Mouse (Mus musculus): ENCODE data around the gene Ell2.
"Not testable (repeated sequence)": the region's sequence is repeated elsewhere in the genome, so short reads cannot be mapped to it uniquely, and the experiment has no call there.

Gene Ell2

DNA sequence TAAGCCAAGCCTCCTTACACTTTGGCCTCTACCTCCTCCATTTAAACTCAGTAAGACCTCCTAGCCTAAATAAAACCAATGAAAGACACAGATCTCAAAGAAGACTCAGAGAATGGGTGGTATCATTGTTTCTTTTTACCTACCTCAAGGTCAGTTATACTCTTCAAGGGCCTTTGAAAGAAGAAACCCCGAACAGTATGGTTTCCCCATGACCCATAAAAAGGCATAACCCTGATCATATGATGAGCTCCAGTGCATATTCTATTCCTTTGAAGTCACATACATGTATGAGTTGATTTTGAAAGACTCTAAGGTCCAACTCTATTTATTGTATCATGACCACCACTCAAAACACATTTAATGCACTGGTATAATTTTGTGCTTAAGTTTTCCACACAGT is at the start of gene Ell2:
TSS of gene Ell2 (plus strand) at position 301 of the 400 bp plus-strand sequence.
- no peak for DNase-seq (ENCODE audit: low read depth, low spot score)

DNA sequence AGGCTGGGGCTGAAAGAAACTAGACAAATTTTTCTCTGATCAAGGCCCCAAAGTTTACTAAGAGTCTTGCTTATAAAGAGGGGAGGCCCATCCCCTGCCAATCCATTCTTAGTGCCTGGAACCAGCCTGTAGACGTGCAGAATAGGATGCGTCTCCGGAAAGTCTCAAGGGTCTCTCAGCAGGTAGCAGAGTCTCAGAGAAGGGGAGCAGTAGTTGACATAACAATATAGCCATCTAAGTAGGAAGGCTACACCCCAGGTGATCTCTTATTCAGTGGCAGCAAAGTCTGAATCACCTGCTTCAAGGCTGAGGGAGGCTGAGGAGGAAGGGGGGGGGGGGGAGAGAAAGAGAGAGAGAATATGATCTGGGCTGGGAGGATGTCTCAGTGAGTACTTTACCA is 21.1 kb upstream of the Ell2 start:
- peak; percentile 99 for DNase-seq (ENCODE audit: low read depth, low spot score)

DNA sequence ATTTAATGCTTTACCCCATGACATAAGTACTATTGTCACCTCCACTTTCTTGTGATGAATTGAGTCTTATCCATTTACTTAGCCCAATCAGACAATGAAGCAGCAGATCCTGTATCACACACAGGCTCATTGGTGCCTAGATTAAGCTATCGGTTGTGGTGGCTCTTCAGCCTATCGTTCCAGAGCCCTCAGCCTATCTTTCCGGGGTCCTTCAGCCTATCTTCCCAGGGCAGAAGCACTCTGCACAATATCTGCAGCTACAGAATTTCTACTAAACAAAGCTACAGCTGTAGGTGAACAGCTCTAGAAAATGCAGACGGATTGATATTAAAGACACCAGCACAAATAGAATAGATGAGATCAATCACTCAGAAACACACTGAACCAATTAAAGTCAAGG is 19.6 kb upstream of the Ell2 start:
- peak; percentile 20 for DNase-seq (ENCODE audit: low read depth, low spot score)

DNA sequence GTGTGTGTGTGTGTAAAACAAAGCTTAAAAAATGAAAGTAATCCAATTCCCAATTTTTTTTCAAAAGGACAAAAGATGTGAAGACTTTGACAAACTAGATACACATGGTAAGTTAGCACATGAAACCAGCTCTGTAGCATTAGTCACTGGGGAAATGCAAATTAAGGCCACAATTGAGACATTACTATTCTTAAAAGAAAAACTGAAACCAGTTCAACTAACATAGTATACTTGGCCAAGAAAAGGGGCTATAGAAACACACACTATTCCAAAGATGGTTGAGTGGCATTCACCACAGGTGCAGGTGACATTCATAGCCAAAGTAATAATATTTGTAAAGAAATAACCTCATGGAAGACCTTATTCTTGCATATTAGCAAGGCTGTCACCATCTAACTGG is 14.9 kb upstream of the Ell2 start:
- DNase-seq (ENCODE audit: low read depth, low spot score): no peak

DNA sequence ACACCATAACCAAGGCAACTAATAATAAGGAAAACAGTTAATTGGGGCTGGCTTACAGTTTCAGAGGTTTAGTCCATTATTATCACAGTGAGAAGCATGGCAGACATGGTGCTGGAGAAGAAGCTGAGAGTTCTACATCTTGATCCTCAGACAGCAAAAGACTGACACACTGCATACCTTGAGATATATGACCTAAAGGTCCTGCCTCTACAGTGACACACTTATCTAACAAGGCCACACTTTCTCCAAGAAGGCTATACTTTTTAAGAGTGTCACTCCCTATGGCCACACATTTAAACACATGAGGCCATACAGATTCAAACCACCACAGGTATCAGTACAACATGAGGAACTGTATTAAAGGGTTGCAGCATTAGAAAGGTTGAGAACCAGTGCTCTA is 13.5 kb upstream of the Ell2 start:
- DNase-seq (ENCODE audit: low read depth, low spot score): no peak

DNA sequence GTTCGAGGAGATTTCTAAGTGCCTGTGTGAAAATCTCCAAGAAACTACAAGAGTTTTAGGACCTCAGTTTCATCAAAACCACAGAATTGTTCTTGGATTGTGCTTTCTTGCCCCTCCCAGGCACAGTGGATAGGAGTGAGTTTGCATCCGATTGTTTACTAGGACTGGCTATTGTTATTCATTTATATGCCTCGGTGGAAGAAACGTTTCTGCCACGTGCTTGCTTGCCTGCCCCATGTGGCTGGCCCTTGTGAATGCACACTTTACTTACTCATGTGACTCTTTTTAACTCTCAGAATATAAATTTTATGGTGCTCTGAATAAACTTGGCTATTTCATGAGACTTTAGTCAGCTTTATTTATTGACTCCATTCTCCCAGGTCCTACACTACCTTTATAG is 3.7 kb upstream of the Ell2 start:
- peak; percentile 87 for DNase-seq (ENCODE audit: low read depth, low spot score)

DNA sequence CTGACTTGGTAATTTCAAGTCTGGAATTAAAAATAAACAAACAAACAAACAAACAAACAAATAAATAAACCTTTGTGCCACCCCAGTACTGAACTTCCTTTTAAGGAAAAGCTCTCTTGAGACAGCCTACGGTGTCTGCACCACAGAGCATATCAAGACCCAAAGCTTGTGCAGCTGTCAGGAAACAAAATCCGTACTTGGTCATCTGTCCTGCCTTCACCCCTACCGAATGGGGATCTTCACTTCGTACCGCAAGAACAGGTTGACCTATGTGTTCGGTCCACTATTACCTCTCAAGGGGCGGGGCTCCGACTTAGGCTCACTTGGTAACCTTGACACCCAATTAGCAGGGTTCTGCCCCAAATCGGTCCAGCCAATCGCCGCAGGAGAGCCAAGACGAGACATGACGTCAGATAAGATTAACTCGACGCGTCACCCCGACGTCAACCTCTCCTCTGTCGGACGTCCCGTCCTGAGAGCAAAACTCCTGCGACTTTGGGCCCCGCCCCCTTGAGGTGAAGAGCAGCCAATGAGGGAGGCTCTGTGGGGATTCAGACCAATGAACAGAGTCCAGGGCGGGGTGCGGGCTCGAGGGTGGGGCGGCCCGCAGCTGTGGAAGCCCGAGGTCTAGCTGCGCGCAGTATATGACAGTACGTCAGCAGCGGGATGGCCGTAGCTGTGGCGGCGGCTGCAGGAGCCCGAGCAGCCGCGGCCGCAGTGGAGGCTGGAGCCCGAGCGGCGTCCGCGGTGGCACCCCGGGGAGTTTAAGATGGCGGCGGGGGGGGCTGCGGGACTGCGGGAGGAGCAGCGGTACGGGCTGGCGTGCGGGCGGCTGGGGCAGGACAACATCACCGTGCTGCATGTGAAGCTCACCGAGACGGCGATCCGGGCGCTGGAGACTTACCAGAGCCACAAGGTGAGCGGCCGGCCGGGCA is 592 bp downstream of the Ell2 start:
- peak; percentile 100 for DNase-seq (ENCODE audit: low read depth, low spot score)

DNA sequence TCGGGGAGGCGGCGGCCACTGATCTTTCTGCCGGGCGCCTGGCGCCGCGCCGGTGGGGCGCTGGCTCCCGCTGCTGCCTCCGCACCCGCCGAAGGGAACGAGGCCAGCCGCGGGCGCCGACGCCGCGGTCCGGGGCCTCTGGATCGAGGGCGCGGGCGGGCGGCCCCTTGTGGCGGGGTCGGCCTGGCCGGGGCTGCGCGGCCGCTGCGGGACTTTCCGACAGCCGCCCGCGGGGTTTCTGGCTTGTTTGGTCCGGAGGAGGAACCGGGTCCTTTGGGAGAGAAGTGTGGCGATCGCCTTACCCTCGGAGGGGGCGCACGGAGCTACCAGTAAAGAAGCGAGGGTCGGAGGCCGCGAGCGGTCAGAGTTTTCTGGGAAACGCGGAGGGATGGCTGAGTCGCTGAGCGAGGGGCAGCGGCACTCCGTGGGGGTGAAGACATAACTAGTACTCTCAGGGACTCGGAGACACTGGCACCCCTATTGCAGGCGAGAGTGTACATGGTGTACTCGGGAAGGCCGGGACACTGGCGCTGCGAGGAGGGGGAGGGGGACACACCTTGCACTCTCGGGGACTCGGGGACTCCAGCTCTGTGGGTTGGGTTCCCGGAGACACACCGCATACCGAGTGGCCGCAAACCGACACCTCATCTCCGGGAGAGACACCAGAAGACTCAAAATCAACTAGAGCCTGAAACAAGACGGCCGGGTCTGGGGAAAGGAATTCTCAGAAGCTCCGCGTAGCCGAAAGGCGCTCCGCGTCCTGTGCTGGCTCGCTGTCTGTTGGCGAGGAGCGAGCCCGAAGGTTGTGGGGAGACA is 1.5 kb downstream of the Ell2 start:
- peak; percentile 72 for DNase-seq (ENCODE audit: low read depth, low spot score)

DNA sequence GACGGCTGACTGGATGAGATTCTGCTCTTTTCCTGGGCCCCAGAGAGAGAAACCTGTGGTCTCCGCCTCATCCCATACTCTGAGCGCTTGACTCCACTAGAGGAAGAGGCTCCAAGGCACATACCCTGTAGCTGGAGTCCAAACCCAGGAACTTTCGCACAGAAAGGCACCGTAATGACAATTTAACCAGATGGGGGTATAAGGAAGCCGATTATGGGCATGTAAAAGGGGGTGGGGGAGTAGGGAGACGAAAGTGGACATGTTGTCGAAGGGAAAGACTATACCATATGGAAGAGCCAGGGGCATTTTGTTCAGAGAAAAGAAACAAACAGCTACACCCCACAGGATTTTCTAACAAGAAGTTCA is 2.1 kb downstream of the Ell2 start:
- no peak for DNase-seq (ENCODE audit: low read depth, low spot score)

DNA sequence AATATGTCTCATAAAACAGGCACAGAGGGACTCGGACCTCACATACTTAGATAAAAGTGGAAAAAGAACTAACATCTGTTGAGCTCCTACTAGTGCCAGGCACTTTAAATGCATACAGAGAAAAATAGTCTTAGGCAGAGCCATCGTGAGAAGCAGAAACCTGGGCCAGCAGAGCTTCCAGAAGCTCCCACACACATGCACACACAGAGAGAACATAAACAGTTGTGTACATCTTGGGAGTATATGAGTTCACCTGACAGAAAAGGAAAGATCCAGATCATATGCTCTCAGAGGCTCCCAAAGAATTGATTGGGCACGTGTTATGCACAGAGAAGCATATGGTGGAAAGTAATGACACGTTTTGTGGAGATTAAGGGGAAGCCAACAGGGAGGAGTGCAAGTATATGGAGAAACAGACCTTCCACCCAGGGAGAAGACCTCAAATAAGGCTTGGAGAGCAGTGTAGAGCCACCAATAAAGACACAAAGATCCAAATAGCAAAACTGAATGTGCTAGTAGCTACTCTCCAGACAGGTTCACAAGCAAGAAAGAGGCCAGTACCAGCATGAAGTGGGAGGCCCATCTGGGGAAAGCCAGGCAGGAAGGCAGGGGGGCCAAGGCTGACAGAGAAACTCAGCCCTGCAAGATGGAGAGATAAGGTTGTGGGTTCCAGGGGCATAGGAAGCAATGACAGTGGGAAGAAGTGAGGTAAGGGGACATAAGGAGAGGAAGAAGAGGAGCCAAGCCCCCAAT is 2.6 kb downstream of the Ell2 start:
- DNase-seq (ENCODE audit: low read depth, low spot score): no peak

DNA sequence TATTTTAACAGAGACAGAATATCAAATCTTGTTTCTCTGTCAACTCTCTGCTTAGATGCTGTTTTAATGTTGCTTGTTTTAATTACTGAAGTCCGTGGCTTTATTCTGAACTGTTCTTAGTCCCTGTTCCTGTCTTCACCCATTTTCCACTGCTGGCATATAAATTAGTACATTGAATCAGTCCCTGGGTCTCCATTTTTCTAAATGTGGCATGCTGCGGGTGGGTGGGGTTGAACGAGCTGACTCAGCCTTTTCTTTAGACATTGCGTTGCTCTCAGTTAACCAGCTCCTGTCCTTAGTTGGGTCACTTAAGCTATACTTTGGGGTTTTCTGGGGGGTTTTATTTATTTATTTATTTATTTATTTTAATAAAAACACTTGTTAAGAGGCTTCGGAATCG is 3.6 kb downstream of the Ell2 start:
- no peak for DNase-seq (ENCODE audit: low read depth, low spot score)

DNA sequence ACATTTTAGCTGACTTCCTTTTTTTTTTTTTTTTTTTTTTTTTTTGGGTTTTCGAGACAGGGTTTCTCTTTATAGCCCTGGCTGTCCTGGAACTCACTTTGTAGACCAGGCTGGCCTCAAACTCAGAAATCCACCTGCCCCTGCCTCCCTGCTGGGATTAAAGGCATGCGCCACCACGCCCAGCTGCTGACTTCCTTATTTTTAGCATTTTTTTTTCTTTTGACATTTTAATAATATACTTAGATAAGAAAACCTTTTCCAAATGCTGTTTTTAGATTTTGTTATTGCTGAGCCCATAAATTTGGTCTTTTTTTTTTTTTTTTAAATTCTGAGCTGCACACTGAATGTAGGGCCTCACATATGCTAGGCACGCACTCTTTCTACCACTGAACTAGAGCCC is 5.0 kb downstream of the Ell2 start:
- DNase-seq (ENCODE audit: low read depth, low spot score): not testable (repeated sequence)

DNA sequence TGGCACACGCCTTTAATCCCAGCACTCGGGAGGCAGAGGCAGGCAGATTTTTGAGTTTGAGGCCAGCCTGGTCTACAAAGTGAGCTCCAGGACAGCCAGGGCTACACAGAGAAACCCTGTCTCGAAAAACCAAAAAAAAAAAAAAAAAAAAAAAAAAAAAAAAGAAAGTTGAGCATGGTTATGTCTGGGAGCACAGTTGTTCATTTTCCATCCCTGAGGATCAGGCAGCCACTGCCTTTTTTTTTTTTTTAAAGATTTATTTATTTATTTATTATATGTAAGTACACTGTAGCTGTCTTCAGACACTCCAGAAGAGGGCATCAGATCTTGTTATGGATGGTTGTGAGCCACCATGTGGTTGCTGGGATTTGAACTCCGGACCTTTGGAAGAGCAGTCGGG is 6.0 kb downstream of the Ell2 start:
- DNase-seq (ENCODE audit: low read depth, low spot score): not testable (repeated sequence)

DNA sequence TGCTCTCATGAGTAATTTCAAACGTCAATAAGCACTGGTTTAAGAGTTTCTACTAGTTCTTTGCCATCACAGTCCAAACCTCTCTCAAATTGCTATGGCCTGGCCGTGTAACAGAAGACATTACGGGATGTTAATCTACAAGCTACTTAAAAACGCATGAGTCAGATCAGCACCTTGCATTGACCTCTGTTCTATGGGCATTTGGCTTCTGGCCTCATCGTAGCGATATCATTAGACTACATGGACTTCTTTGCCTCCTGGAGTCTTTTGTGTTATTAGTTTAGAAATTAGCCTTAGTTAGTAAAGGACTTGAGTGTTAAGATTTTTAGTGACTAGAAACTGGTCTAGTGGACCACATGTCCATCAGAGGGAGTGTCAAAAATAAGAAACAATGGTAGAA is 7.8 kb downstream of the Ell2 start:
- no peak for DNase-seq (ENCODE audit: low read depth, low spot score)

DNA sequence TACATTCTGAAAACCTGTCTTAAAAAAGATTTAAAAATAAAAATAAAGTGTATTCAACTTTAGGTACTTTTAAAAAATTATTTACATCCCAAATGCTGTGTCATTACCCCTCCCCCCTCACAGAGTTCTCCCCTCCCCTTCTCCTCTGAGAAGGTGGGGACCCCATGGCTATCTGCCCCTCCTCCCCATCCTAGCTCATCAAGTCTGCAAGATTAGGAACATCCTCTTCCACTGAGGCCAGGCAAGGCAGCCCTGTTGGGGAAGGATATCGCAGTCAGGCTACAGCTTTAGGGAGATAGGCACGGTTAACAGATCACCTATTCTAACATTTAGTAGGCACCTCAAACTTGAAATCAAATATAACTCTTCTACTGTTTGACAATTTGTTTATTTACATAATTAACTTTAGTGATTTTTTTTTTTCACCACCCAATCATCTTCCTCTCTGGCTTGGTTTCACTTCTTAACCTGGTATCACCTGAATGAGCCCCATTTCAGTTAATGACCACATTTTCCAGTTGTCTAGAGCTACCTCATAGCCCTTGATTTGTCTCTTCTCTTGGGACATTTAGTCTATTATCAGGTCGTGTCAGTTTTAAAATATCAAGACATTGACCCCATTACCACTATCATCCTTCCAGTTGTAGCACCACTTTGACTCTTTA is 11.2 kb downstream of the Ell2 start:
- peak; percentile 49 for DNase-seq (ENCODE audit: low read depth, low spot score)

DNA sequence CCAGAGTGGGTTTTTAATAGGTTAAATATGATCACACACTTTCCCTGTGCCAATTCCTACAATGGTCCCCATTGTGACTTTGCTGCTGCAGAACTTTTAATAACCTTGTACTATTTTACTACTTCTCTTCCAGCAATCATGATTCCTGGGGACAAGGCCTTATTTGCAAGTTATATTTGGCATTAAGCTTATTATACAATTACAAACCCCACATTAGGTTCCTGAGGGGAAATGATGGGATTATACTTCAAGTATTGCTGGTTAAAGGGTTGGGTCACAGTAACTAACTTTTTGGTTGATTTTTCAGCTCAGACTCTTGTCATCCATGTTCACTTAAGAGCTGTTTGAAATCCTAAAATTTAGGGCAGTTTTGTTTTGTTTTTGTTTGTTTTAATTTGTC is 11.8 kb downstream of the Ell2 start:
- DNase-seq (ENCODE audit: low read depth, low spot score): no peak

DNA sequence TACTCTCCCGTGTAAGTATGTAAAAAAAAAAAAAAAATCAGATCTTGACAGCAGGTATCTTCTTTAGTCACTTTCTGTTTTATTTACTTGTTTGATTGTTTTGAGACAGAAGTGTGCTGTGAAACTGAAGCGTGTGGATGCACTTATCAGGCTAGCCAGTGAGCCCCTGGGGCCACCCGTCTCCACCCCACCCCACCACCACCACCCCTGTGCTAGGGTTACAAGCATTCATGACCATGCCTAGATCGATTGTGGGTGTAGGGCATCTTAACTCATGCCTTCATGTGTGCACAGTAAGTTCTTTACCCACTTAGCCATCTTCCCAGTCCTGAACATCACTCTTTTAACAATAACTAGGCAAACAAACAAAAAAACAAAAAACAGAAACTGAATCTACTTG is 13.1 kb downstream of the Ell2 start:
- DNase-seq (ENCODE audit: low read depth, low spot score): no peak

DNA sequence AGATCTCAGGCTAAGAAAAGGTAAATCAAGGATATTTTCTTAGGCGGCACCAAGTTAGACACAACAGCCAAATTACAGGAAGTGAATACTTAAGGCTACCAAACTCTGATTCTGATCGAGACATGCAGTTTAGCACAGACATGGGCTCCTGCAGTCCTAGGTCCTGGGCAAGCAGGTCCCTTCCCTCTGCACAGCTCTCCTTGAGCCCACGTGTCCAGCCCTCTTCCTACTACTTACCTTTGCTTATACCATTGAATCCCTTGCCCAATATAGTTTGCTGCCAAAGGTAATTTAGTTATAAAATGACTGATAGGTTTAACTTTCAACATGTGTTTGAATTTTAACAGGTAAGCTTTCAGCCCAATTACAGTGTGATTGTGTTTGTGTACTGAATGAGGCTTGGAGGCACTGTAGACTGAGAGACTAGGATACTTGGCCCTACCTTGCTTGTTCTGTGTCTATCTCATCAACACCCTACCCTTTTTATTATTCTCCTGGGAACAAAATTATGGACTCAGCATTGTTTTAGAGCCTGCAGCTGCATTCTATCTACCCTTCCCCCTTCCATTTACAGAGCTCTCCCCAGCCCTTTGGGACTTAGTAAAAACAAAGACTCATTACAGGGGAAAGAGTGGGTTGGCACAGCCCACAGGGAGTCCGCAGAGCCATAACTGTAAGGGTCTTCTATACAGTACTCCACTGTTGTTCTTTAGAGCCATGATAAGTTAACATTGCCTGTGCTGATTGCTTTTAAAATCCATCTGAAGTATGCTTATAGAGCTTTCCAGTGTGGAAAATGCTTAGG is 20.2 kb downstream of the Ell2 start:
- DNase-seq (ENCODE audit: low read depth, low spot score): no peak

DNA sequence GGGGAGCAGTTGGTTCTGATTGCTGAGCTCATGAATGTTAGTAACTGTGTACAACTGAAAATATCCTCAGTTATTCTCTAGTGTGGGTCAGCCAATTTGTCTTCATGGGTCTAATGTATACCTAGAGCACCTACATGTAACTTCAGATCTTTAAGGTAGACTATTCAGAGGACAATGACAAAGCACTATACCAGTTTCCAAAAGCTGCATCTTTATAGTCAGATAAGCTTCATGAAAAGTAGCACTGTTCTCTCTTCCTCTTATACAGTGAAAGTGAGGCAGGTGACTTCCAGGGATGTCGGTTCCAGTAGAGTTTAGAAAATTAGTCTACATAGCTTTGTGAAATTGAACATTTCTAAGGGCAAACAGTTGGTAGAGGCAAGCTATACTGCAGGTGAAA is 21.4 kb downstream of the Ell2 start:
- DNase-seq (ENCODE audit: low read depth, low spot score): no peak

DNA sequence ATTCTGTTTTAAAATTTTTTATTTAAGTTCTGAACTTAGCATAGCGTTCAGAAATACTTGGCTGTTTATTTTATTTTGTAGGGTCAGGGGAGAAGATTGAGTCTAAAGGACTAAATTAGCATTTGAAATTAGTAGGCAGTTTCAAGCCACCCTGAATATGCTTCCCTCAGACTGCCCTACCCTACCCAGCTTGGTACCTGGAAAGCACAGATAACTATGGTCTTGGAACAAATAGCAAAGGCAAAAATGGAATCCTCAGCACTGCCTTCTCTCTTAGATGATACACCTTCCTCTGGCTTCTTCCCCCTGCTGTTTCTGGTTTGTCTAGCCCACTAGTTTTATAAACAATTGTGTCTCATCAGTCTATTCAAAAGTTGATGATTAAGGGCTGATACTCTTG is 23.3 kb downstream of the Ell2 start:
- DNase-seq (ENCODE audit: low read depth, low spot score): no peak

DNA sequence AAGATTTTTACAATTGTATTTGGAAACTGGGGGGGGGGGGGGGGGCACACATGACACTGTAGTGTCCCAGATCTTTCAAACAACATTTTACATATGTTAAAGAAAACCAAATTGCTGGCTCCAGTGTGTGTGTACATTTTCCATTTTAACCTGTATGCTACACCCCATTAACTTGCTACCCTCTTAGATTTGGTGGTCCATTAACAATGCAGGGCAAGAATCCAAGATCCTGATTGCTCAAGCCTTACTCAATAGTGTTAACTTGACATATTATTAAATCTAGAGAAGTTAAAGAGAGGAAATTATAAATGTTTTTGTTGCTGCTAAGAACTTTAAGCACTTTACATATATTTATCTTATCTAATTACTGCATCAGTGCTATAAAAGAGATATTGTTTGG is 24.2 kb downstream of the Ell2 start:
- DNase-seq (ENCODE audit: low read depth, low spot score): no peak

Measured in R1 (cell line).